Mouse (Mus musculus): ENCODE measurements around the gene Acoxl.

DNA sequence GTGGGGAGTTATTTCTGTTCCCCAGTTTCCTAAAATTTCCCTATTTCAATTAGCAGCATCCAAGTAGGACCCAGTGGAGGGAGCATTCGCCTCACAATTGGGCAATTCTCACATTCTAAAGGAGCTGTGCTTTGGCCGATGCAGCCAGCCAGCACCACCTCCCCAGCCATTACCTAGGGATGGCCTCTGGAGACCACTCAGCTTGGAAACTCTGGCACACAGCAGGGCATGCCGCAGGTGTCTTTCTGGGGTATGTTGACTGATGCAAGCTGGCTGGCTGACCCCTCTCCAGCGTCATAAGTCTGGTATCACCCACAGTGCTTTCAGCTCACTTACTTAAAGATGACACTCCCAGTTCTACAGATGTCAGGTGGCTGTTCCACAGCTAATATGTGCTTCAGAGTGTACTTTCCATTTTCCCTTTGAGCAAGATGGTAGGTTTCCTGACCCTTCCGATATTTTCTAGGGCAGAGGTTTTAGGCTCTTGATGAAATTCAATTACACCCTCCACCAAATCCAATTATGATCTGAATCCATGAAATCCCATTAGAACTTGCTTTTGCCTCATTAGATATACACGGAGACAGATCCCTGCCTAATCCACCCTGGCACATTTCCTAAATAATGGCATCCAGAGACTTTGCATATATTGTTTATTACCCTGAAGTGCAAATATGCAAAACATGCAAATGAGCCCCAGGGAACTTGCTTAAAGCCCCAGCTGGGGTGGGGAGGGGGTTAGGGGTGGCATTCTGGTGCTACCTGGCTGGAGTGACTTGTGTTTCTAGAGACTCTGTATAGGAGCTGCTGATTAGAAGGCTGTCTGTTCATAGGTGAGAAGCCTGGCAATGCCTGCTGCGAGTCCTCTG, 181.6 kb downstream of the Acoxl start:
- TF ChIP-seq EP300 (IDR thresholded peaks at IDR 0.05; ENCODE audit: insufficient read depth, low read depth, low read length): no peak
- TF ChIP-seq CTCF (IDR thresholded peaks at IDR 0.05): no peak
- no peak for TF ChIP-seq POLR2A (IDR thresholded peaks at IDR 0.05; ENCODE audit: insufficient read depth, low read depth, low read length)

Data from heart, adult 2 months (tissue).